Mouse (Mus musculus) spleen, adult 18-20 months (tissue): ENCODE data around the gene Vmn1r171.
"Not testable (repeated sequence)": the region's sequence is repeated elsewhere in the genome, so short reads cannot be mapped to it uniquely, and the experiment has no call there.

Experiments
- DNase-seq, 2 experiments: peaks; one replicate each; pipeline ENCODE4 v3.0.0; 2022; ENCODE audit warnings: mixed read lengths in 2 of 2

Vmn1r171 gene

DNA sequence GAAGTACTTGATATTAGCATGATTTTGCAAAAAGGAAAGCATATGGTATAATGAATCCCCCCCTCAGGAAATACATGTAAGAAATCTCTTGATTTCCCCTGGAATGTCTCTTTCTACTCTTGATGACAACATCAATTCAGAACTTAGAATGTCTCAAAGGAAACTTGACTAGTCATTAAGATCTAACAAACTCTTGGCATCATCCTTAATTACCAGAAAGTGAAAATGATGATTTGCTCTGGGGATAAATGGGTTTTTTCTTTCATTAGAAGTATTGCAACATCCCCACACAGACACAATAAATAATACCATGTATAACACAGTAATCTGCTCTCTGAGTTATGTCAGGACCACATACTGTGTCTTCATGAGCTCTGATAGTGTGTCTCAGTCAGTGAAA, at the start of gene Vmn1r171:
Gene Vmn1r171, plus strand, starts transcription at position 301 of the 400 bp plus-strand sequence.
- no peak for DNase-seq

GRCm38 (mm10) chr7:23605875-23606274, 24.6 kb upstream of the Vmn1r171 start, which contains the start of gene Vmn1r170:
Vmn1r170 (plus strand) TSS chr7:23606175.
- DNase-seq = not testable (repeated sequence)

- no peak for DNase-seq
Measured at GRCm38 (mm10) chr7:23658016-23658415, 27.5 kb downstream of the Vmn1r171 start, which contains the start of gene Vmn1r172. Vmn1r172 (plus strand) TSS chr7:23658316.
